Mouse (Mus musculus) bone marrow, adult 2 months (tissue): ENCODE results near the gene Uba52.

Source experiments
- CTCF ChIP-seq: fragments of 200-500 bp; IDR thresholded peaks from 2 replicates; pipeline ENCODE4 v1.5.1; 2011; ENCODE audit warnings: low read length, control low read depth; ENCODE audit not compliant: control insufficient read depth, insufficient read depth
- POLR2A ChIP-seq: fragments of 200-500 bp; IDR thresholded peaks from 2 replicates; pipeline ENCODE4 v1.6.1; 2011; ENCODE audit warnings: low read depth, mild to moderate bottlenecking, control low read depth, low read length, borderline replicate concordance; ENCODE audit not compliant: control insufficient read depth

DNA sequence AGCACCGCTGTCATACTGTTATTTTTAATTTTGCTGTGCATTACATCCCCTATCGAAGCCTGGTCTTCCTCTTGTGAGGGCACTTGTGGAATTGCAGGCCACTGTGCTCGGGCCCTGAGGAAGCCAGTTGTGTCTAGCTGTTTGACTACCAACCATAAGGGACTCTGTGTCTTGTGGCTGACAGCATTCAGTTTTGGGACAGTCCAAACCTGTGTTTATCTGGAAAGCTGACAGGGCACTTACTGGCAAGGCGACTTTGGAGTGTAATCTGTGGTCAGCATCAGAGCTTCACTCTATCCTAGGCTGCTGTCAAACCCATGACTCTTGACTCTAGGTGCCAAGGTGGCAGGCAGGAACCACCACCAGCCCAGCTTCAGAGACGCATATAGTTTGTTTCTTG is 30.5 kb upstream of the Uba52 start:
- TF ChIP-seq CTCF (no peak), POLR2A (no peak)
